Mouse (Mus musculus) central nervous system, embryonic 11.5 days (tissue): ENCODE results near the gene Olfr492. TPM values are rescaled to one million over a fixed set of nuclear protein-coding genes. Genes with fewer than 3 reads are reported as not detected.

Source experiments
- polyA plus RNA-seq: library from polyadenylated mRNA; depleted of rRNA; stranded (reverse); fragments of >200 nt; gene quantifications from 2 replicates; pipeline ENCODE4 v1.2.3, GENCODE M21; 2012; rRNA removed

Olfr492 gene
- not detected in 2 replicates for polyA plus RNA-seq

GRCm38 (mm10) chr7:108323574-108323973 is at the start of gene Olfr492:
TSS of gene Olfr492 (minus strand) at chr7:108323674.

DNA sequence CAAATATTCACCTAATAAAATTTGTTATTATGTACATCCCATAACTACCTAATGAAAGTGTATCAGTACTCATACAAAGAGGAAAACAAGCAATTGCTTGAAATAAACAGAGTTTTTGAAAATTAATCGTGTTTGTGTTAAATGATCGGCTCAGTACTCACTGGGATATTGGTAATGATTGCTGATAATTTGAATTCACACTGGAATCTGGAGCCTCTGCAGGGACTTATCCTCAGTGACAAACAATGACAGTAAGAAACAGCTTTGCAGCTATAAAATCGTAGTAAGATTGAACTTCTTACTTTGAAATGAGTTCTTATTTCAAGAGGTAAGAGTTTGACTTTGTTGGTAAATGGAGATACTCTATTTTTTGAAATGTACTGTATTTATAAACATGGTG is 41.6 kb upstream of the Olfr492 start, which contains the start of gene Olfr494:
TSS of gene Olfr494 (plus strand) at position 301 of the 400 bp plus-strand sequence.

GRCm38 (mm10) chr7:108346879-108347278 is 23.4 kb upstream of the Olfr492 start, which contains the start of gene Olfr493:
TSS of gene Olfr493 (minus strand) at chr7:108346979.

GRCm38 (mm10) chr7:108313151-108313550 is 10.3 kb downstream of the Olfr492 start, which contains the start of gene Olfr491:
TSS of gene Olfr491 (plus strand) at chr7:108313451.

GRCm38 (mm10) chr7:108288834-108289233 is 34.6 kb downstream of the Olfr492 start, which contains the start of gene Olfr490:
TSS of gene Olfr490 (minus strand) at chr7:108288934.

Other genes starting within 250 kb of the Olfr492 start
- not detected in 2 replicates for gene Olfr481, start 243.8 kb downstream of the Olfr492 start, polyA plus RNA-seq
- not detected in 2 replicates for gene Olfr482, start 226.1 kb downstream of the Olfr492 start, polyA plus RNA-seq
- gene Olfr483, start 222.8 kb downstream of the Olfr492 start, polyA plus RNA-seq = not detected in 2 replicates
- gene Olfr484, start 196.2 kb downstream of the Olfr492 start, polyA plus RNA-seq = not detected in 2 replicates
- not detected in 2 replicates for gene Olfr485, start 163.8 kb downstream of the Olfr492 start, polyA plus RNA-seq
- gene Olfr486, start 150.9 kb downstream of the Olfr492 start, polyA plus RNA-seq = not detected in 2 replicates
- gene Olfr487, start 109.0 kb downstream of the Olfr492 start, polyA plus RNA-seq = not detected in 2 replicates
- gene Olfr488, start 65.3 kb downstream of the Olfr492 start, polyA plus RNA-seq = not detected in 2 replicates
- gene Olfr490, start 34.7 kb downstream of the Olfr492 start, polyA plus RNA-seq = not detected in 2 replicates
- gene Olfr491, start 10.2 kb downstream of the Olfr492 start, polyA plus RNA-seq = not detected in 2 replicates
- not detected in 2 replicates for gene Olfr493, start 23.3 kb upstream of the Olfr492 start, polyA plus RNA-seq
- not detected in 2 replicates for gene Olfr494, start 41.7 kb upstream of the Olfr492 start, polyA plus RNA-seq
- not detected in 2 replicates for gene Olfr495, start 69.5 kb upstream of the Olfr492 start, polyA plus RNA-seq
- gene Olfr497, start 96.7 kb upstream of the Olfr492 start, polyA plus RNA-seq = not detected in 2 replicates
- not detected in 2 replicates for gene Olfr498, start 141.7 kb upstream of the Olfr492 start, polyA plus RNA-seq
- gene Olfr502, start 201.4 kb upstream of the Olfr492 start, polyA plus RNA-seq = not detected in 2 replicates
- gene Olfr503, start 220.9 kb upstream of the Olfr492 start, polyA plus RNA-seq = not detected in 2 replicates
- gene Olfr504, start 242.1 kb upstream of the Olfr492 start, polyA plus RNA-seq = not detected in 2 replicates